Mouse (Mus musculus) heart, postnatal 0 days (tissue): ENCODE measurements around the gene Ap3b1. TPM values are rescaled to one million over a fixed set of nuclear protein-coding genes. Genes with fewer than 3 reads are reported as not detected.

Experiments used
- ATAC-seq: fragments of 200-750 bp; cut with Nextera tagmentation; 2 replicates; pipeline ENCODE4 v1.8.0; 2017; ENCODE audit warnings: low read depth, moderate number of reproducible peaks, moderate library complexity; ENCODE audit not compliant: insufficient read depth
- DNase-seq: peaks from one replicate; pipeline ENCODE4 v3.0.0-alpha.2; 2016; ENCODE audit warnings: low spot score
- H3K27ac ChIP-seq: fragments of 300-500 bp; sonication (generic); 2 replicates; pipeline ENCODE4 v1.5.1; 2014; ENCODE audit warnings: low read depth, mild to moderate bottlenecking
- H3K27me3 ChIP-seq: fragments of 300-500 bp; sonication (generic); 2 replicates; pipeline ENCODE4 v1.6.1; 2014; ENCODE audit warnings: low read length, mixed read lengths; ENCODE audit not compliant: control insufficient read depth, insufficient read depth
- H3K36me3 ChIP-seq: fragments of 300-500 bp; sonication (generic); replicated peaks from 2 replicates; pipeline ENCODE4 v1.6.1; 2014; ENCODE audit warnings: low read length, mixed read lengths; ENCODE audit not compliant: control insufficient read depth, insufficient read depth
- H3K4me1 ChIP-seq: fragments of 300-500 bp; sonication (generic); 2 replicates; pipeline ENCODE4 v1.6.1; 2014; ENCODE audit warnings: antibody characterized with exemption; ENCODE audit not compliant: control insufficient read depth, insufficient read depth
- H3K4me2 ChIP-seq: fragments of 300-500 bp; sonication (generic); 2 replicates; pipeline ENCODE4 v1.6.1; 2014; ENCODE audit warnings: low read depth, mild to moderate bottlenecking, low read length, moderate library complexity
- H3K4me3 ChIP-seq: fragments of 300-500 bp; sonication (generic); 2 replicates; pipeline ENCODE4 v1.5.1; 2014; ENCODE audit warnings: low read depth, low read length
- H3K9ac ChIP-seq: fragments of 300-500 bp; sonication (generic); replicated peaks from 2 replicates; pipeline ENCODE4 v1.6.1; 2014; ENCODE audit warnings: low read depth, low read length, mixed read lengths
- H3K9me3 ChIP-seq: fragments of 300-500 bp; sonication (generic); replicated peaks from 2 replicates; pipeline ENCODE4 v1.6.1; 2016; ENCODE audit warnings: low read length; ENCODE audit not compliant: control insufficient read depth
- CTCF ChIP-seq: IDR thresholded peaks from 2 replicates; pipeline ENCODE4 v1.5.1; 2016; ENCODE audit warnings: antibody characterized with exemption, control low read depth, low read depth
- EP300 ChIP-seq: IDR thresholded peaks from 2 replicates; pipeline ENCODE4 v1.6.1; 2016; ENCODE audit warnings: antibody characterized with exemption, low read depth
- WGBS: fragments of 180-500 bp; shearing (Covaris S2); extraction: QIAGEN DNeasy Blood & Tissue Kit; methylation state at CpG from one replicate; pipeline ENCODE4 v1.1.7; 2014; 5-methylcytosine and 5-hydroxymethylcytosine counted together
- polyA plus RNA-seq: library from polyadenylated mRNA; unstranded; fragments of >200 nt; fragmentation: Nextera tagmentation; extraction: Ambion mirVana; gene quantifications from 2 replicates; pipeline ENCODE4 v1.2.1, GENCODE M21; 2015
- total RNA-seq: library from RNA; depleted of rRNA; stranded (reverse); fragments of >200 nt; gene quantifications from 2 replicates; pipeline ENCODE4 v1.2.3, GENCODE M21; 2014; ENCODE audit warnings: low replicate concordance

The Ap3b1 gene
- total and polyA plus RNA-seq, 2 experiments from 2014 or later, result 22.5 to 26.0 TPM

DNA sequence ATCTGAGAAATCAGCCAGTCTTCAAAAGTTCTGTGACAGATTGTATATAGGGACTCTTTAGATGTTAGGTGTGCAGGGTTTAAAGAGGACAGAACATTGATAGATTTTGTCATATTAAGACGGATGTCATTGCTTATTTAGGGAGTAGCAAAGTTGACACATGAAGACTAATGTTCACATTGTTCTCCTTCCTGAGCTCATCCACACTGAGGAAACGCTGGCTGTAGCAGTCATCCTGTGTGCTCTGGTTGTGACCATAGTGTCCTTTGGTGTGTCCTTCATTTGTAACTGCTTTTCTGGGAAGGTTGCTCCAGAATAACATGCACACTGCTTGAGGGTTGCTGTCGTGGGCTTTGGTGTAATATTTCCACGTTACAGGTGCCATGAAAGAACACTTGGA lies 100.4 kb downstream of the Ap3b1 start:
- no peak; the same call in 1 of the 2 replicates for ATAC-seq
- WGBS, result 70% methylated on average over 4 of the region's 4 CpGs
- no peak overlapping the region for H3K4me2 ChIP-seq

GRCm38 (mm10) chr13:94464221-94464620 lies 105.5 kb downstream of the Ap3b1 start:
- Histone ChIP-seq H3K4me3 (no peak overlapping the region), H3K36me3 (peaks cover 23% of the 10 kb centered on the region; the same call in 1 of the 2 replicates), H3K4me1 (no peaks in the 10 kb centered on the region), H3K27me3 (no peaks in the 10 kb centered on the region), H3K9ac (no peak overlapping the region), H3K9me3 (no peaks in the 10 kb centered on the region), H3K27ac (no peak overlapping the region), H3K4me2 (no peak overlapping the region)
- ATAC-seq (no peak), DNase-seq (no peak)
- TF ChIP-seq EP300 (no peak), CTCF (no peak)
- WGBS, result 40% methylated on average over 2 of the region's 2 CpGs

More for the DNA sequence above, 100.4 kb downstream of the Ap3b1 start:
- 0 out of 2 replicates have a peak overlapping the region, but pooled peaks have one; percentile 41 for H3K27ac ChIP-seq
- no peak for DNase-seq
- no peaks in the 10 kb centered on the region for H3K27me3 ChIP-seq
- H3K9me3 ChIP-seq, result no peaks in the 10 kb centered on the region
- no peak overlapping the region for H3K9ac ChIP-seq
- H3K36me3 ChIP-seq, result peaks cover 39% of the 10 kb centered on the region
- H3K4me1 ChIP-seq, result no peaks in the 10 kb centered on the region
- no peak for TF ChIP-seq CTCF
- no peak for TF ChIP-seq EP300
- H3K4me3 ChIP-seq, result no peak overlapping the region

GRCm38 (mm10) chr13:94468551-94468950 lies 109.8 kb downstream of the Ap3b1 start:
- DNase-seq, result no peak
- TF ChIP-seq CTCF (no peak), EP300 (no peak)

DNA sequence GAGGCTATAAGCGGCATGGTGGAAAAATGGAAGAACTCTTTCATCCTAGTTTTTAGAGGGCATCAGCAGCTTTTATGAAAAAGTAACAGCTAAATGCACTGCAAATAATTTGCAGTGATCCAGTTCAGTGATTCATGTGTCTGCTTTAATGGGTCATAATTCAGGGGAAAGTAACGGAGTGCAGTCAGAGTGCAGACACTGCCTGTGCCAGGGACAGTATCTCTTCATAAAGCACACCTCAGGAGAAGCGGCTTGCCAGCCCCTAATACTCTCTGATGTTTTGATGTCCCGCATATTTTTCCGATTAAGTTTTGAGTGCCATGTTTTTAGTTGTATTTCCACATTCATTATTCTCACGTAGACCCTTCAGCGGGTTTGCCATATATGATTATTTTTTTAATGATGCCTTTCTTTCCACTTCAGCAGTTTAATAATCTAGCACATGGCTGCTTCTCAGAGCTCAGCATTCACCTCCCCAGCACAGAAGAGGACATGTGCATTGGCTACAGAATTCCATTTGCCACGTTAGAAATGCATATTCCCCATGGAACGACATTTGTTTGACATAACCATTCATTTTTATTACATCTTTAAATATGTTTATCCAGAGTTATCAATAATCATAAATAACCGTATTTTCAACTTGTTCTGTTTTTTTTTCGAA lies 112.4 kb downstream of the Ap3b1 start:
- no peak overlapping the region for H3K9ac ChIP-seq
- DNase-seq (no peak), ATAC-seq (no peak)
- no peak overlapping the region for H3K4me2 ChIP-seq
- no peak overlapping the region for H3K4me3 ChIP-seq
- peaks cover 47% of the 10 kb centered on the region for H3K36me3 ChIP-seq
- H3K27me3 ChIP-seq, result no peaks in the 10 kb centered on the region
- no peaks in the 10 kb centered on the region for H3K9me3 ChIP-seq
- H3K27ac ChIP-seq, result no peak overlapping the region
- 93% methylated on average over 11 of the region's 11 CpGs for WGBS
- TF ChIP-seq CTCF, result no peak
- no peak for TF ChIP-seq EP300
- no peaks in the 10 kb centered on the region for H3K4me1 ChIP-seq

More at GRCm38 (mm10) chr13:94468551-94468950, 109.8 kb downstream of the Ap3b1 start:
- no peaks in the 10 kb centered on the region for H3K9me3 ChIP-seq
- H3K27me3 ChIP-seq, result no peaks in the 10 kb centered on the region
- no peak overlapping the region for H3K4me2 ChIP-seq
- WGBS, result 94% methylated on average over 1 of the region's 1 CpGs
- H3K36me3 ChIP-seq, result peaks cover 34% of the 10 kb centered on the region
- H3K4me1 ChIP-seq, result no peaks in the 10 kb centered on the region
- no peak overlapping the region for H3K9ac ChIP-seq
- ATAC-seq, result no peak
- no peak overlapping the region for H3K4me3 ChIP-seq
- H3K27ac ChIP-seq, result no peak overlapping the region

GRCm38 (mm10) chr13:94476208-94476607 lies 117.4 kb downstream of the Ap3b1 start:
- no peak for ATAC-seq
- Histone ChIP-seq H3K4me1 (no peaks in the 10 kb centered on the region), H3K9ac (no peak overlapping the region), H3K27me3 (no peaks in the 10 kb centered on the region), H3K27ac (no peak overlapping the region), H3K4me2 (no peak overlapping the region), H3K4me3 (no peak overlapping the region), H3K9me3 (no peaks in the 10 kb centered on the region), H3K36me3 (peaks cover 67% of the 10 kb centered on the region)
- WGBS, result 95% methylated on average over 3 of the region's 3 CpGs
- DNase-seq, result no peak
- no peak for TF ChIP-seq EP300
- no peak for TF ChIP-seq CTCF

GRCm38 (mm10) chr13:94480256-94480655 lies 121.5 kb downstream of the Ap3b1 start:
- TF ChIP-seq EP300, result no peak
- TF ChIP-seq CTCF, result no peak
- Histone ChIP-seq H3K4me2 (no peak overlapping the region), H3K36me3 (peaks cover 79% of the 10 kb centered on the region), H3K4me1 (no peaks in the 10 kb centered on the region), H3K27ac (no peak overlapping the region), H3K27me3 (no peaks in the 10 kb centered on the region), H3K9me3 (peaks cover 11% of the 10 kb centered on the region; the same call in 1 of the 2 replicates), H3K9ac (no peak overlapping the region), H3K4me3 (no peak overlapping the region)
- ATAC-seq (no peak), DNase-seq (no peak)
- 87% methylated on average over 7 of the region's 7 CpGs for WGBS
